Mouse (Mus musculus) heart, postnatal 14 days (tissue): ENCODE measurements around the gene Cldn19. TPM values are rescaled to one million over a fixed set of nuclear protein-coding genes. Genes with fewer than 3 reads are reported as not detected.

Source experiments
- DNase-seq, 2 experiments: peaks; one replicate each; pipeline ENCODE4 v3.0.0; 2021 to 2022
- intact Hi-C: fragments of 180-260 bp; cut with DNase I; formaldehyde crosslinking; loops from one replicate; pipeline ENCODE4 v1.15.1; 2025
- long read RNA-seq, 2 experiments: library from polyadenylated mRNA; stranded (forward); transcript quantifications; one replicate each; pipeline ENCODE4 v2.0.0; 2021
- total RNA-seq, 2 experiments: library from RNA; stranded (reverse); gene quantifications; 2 replicates each; pipeline ENCODE4 v1.2.3; 2021

The Cldn19 gene
- under 1 TPM in 1 of 2 experiments, not detected in 1; 0.36 TPM for total RNA-seq
- long read RNA-seq, experiment 1, result 0 reads
- long read RNA-seq, experiment 2, result 0 reads

DNA sequence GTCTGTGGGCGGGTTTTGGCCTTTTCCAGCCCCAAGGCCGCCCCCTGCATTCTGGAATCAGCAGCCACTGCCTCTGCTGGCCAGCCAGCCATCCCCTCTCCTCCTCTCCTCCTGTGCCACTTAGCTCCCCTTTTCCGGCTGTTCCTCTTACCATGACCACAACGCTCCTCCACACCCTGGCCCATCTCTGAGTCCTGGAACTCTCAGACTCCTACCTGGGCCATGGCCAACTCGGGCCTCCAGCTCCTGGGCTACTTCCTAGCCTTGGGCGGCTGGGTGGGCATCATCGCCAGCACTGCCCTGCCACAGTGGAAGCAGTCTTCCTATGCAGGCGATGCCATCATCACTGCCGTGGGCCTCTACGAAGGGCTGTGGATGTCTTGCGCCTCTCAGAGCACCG, at the start of gene Cldn19:
Gene Cldn19 (plus strand): TSS at position 64 of the 400 bp plus-strand sequence.
- no peak for DNase-seq
- intact Hi-C loops, result loop anchor here (5.0 kb wide), 1 partner anchor 412 kb away; no protein-coding TSS in a partner anchor

DNA sequence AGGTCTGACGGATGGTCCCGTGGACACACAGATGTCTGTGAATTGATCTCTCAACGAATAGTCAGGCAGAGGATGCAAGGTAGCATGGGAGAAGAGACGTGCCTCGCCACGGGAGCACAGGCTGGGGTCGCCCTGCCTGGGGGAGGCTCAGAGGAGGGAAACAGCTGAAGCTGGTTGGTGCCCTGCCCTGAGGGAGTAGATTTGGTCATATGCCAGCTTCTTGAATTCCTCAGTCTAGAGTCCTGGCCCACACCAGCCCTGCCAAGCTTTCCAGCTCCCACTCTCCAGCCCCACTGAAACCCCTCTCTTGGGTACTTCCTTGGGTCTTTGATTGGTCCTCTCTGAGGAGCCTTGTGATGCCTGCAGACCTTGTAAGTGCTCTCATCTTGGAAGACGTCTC, 38.5 kb upstream of the Cldn19 start:
- no peak for DNase-seq
- intact Hi-C loops, result no loop called here

DNA sequence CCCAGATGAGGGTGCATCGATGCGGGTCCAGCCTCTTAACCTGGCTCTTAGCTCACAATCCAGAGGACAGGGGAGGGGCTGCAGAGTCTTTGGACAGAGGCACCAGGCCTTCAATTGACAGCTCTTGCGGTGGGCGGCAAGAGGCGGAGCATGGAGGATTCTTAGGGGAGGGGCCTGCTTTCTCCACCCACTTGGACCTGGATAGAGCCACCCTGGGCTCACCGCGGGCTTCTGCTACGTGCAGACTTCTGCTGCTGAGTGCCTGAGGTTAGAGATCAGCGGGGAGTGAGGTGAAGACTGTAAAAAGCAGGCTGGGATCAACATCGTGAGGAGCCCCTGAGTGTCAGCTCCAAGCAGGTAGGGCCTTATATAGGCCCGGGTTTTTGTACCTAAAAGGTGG, 37.0 kb upstream of the Cldn19 start, which contains the start of gene Tmem269:
Gene Tmem269 (minus strand): TSS at position 49 of the 400 bp plus-strand sequence.
- no peak for DNase-seq
- intact Hi-C loops, result no loop called here

DNA sequence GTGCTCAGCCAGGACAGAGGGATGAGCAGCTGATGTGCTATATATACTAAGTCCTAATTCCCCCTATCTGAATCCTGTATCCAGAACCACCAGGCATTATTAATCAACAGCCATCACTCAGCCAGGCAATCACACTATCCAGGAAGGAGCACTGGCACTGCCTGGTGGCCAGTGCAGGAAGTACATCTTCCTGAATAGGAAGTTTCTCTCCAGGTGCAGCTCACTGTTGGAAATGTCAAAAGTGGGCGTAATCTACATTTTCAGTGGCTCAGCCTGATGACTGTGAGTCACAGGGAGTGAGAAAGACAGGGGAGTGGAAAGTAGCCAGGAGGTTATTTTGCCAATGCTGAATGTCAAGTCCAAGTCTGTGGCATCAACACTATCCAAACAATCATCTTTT, 31.5 kb upstream of the Cldn19 start:
- DNase-seq, result peak in 1 of 2 experiments; percentile 26
- intact Hi-C loops, result no loop called here

DNA sequence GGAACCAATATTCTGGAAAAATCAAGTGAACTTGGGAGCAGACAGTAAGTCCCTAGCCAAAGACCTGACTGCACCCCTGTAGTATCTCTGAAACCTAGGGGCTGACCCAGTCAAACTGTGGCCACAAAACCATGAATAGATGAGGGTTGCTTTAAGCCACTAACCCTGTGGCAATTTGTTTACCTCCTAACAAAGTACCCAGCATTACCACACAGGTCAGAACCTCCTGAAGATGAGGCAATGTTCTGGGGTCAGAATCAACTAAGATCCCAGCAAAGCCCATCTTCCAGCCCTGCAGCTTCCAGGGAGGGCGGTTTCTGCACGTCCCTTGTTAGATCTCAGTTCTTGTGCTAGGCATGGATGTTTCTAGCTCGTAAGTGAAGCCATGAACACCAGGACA, 30.7 kb upstream of the Cldn19 start:
- no peak for DNase-seq
- intact Hi-C loops, result no loop called here

DNA sequence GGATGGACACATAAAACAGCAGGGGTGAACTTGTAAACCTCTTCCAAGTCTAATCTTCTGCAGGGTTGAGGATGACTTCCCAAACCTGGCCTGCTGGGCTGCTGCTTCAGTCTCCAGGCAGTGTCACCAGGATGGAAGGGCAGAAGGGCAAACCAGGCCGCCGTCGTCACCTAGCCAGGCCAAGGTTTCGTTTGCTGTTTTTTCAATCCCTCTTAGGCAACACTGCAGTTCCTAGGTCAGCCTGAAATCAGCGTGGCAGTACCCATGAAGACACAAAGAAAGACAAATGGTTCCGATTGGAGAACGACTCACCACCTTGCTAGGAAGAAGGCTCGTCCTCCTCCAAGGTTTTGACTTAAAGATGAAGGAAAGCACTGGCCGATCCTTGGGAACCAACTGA, 29.5 kb upstream of the Cldn19 start:
- intact Hi-C loops, result no loop called here
- no peak for DNase-seq

DNA sequence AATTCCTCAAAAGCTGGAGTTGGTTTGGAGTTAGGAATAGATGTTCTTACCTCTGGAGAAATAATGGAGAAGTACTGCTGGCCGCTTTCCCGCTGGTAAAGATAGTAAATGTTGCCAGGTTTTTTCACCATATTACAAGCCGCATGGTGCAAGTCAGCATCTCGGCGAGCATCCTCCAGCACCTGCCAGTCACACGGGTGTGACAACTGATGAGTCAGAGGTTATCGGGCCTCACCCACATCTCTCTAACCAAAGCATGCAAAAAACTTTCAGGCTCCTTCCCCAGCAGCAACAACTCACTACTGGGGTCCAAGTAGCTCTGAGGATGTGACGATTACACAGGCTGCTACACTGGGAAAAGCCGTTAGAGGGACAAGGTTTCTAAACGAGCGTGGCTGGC, 28.5 kb upstream of the Cldn19 start:
- intact Hi-C loops, result no loop called here
- no peak for DNase-seq

DNA sequence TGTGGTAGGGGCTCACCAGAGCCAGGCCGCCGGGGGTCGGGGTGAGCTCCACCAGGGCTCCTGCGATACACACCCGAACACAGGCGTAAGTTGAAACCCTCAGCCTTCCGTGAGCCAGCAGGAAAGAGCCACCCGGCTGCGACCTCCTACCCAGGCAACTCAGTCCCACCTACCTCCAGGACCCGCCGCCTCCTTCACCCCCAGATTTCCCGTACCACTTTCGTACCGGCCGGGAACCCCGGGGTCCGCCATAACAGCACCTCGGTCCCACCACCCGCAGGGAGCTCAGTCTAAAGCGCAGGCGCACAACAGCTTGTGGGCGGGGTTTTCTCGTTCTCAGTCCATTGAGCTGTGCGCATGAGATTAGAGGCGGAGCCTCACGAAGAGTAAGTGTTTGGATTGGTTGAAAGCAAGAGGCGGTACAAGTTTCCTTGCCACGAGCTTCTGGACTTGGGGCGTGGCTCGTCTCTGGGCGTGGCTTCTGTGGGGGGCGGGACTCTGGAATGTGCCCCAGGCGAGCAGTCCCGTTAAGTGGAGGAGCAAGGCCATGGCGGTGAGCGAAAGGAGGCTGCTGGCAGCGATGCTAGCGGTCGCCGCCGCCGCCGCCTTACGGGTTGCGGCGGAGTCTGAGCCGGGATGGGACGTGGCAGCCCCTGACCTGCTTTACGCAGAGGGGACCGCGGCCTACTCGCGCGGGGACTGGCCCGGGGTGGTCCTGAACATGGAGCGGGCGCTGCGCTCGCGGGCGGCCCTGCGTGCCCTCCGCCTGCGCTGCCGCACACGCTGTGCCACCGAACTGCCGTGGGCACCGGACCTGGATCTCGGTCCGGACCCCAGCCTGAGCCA, 22.6 kb upstream of the Cldn19 start, which contains the start of the genes AU022252 and P3h1:
Gene AU022252 (minus strand): TSS at position 303 of the 846 bp plus-strand sequence.
Gene P3h1 (plus strand): TSS at position 506 of the 846 bp plus-strand sequence.
- peak; percentile 98 to 99 for DNase-seq
- intact Hi-C loops, result no loop called here

DNA sequence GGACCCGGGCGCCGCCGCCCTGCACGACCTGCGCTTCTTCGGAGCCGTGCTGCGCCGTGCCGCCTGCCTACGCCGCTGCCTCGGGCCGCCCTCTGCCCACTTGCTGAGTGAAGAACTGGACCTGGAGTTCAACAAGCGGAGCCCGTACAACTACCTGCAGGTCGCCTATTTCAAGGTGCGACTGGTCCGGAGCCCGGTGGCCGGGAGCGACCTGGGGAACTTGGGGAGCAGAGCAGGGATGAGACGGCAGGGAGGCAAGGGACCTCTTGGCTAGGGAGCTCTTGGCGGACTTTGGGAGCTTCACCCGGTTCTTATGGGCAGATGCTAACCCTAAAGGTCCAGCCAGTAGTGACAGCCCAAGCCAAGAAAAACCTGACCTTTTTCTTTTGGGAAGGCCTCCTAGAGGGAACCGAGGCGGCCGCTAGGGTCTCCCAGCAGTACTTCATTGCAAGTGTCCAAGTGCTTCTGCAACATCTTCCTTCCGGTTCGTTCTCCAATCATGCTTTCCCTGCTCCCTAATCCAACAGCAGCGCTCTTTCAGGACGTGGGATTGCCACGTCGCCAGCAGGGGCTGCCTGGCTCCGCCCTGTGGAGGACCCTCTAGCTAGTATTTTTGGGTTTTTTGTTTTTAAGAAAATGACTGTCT, 21.8 kb upstream of the Cldn19 start:
- intact Hi-C loops, result no loop called here
- DNase-seq, result peak; percentile 31 to 52

DNA sequence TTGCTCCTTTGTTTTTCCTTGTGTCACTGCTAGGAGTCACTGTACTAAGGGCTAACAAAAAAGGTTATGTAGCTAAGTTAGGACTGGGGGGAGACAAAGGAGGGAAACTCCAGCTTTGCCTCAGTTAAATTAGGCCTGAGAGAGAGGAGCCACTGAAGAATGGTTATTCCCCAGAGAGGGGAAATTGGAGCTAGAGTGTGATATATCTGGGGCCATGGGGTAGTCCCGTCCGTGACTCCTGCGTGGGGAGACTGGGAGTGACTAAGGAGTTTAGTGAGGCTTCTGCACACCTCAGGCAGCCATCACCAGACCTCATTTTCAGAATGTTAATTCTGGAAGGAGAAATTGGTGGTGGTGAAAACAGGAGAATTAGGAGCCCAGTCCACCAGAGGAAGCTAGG, 20.9 kb upstream of the Cldn19 start:
- no peak for DNase-seq
- intact Hi-C loops, result no loop called here

DNA sequence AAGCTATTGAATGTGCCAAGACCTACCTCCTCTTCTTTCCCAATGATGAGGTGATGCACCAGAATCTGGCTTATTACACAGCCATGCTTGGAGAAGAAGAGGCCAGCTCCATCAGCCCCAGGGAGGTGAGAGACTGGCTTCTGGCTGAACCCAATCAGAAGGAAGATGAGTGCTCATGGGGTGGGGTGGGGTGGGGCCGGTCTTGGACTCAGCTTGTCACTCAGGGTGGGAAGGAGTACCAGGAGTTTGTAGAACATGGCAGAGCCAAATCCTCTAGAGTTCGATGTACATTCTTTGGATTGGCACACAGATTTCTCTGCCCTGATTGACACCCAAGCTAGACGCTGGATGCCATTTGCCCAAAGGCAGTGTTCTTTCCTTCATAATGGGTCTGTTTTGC, 16.6 kb upstream of the Cldn19 start:
- intact Hi-C loops, result loop anchor here (2.0 kb wide), 1 partner anchor 100 kb away; no protein-coding TSS in a partner anchor

DNA sequence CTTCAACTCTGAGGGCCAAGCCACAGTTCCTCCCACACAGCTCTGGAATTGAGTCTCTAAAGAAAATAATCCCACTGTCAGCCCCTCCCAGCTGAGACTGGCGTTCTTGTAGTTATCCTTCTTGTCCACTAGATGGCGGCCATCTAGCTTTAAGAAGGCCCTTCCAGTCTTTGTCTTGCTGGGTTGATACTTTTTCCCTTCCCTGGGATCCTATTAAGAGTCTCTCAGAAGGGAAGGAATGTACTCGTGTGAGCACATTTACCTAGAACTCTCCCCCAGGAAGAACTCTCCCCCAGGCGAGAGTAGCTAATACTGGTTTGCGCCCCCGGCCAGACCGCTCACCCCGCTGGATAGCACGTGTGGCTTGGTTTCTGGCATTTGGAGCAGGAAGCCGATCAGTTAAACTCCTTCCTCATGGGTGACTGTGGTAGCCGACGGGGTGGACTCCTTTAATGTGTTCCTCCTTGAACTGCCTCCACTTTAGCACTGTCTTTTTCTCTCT, 16.0 kb upstream of the Cldn19 start:
- peak in 1 of 2 experiments; percentile 50 for DNase-seq
- intact Hi-C loops, result loop anchor here (2.0 kb wide), 1 partner anchor 100 kb away; no protein-coding TSS in a partner anchor

More for the DNA sequence above, 16.6 kb upstream of the Cldn19 start:
- DNase-seq, result no peak

DNA sequence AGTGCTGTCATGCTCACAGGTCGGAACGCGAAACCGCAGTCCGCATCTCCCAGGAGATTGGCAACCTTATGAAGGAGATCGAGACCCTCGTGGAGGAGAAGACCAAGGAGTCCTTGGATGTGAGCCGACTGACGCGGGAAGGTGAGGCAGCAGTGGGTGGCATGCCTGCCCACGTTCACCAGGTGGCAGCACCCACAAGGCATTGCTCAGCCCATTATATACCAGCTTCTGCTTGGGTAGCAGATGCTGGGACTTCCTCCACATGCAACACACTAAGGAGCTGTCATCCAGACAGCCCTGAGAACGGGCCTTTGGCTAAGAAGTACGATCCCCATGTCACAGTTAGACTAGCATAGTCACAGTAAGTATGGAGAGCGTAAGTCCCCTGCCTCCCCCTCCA, 13.6 kb upstream of the Cldn19 start:
- peak in 1 of 2 experiments; percentile 56 for DNase-seq
- intact Hi-C loops, result loop anchor here (5.0 kb wide), 1 partner anchor 291 kb away; no protein-coding TSS in a partner anchor

DNA sequence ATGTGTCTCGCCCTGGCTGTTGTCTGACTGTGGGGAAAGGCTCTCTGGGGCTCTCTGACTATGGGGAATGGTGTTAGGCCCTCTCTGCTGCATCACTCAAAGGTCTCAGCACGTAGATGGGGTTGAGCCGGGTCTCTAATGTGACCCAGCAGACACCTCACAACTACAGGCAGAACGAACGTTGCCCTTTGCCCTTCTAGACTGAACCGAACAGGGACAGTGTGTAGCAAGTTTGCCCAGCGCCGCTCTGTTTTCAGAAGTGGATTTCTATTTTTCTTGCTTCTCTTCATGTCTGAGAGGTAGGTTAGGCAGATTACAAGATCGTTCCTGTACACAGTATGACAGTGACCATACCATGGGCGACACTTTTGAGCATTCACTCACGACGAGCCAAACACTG, 12.6 kb upstream of the Cldn19 start:
- no peak for DNase-seq
- intact Hi-C loops, result loop anchor here (5.0 kb wide), 1 partner anchor 290 kb away; no protein-coding TSS in a partner anchor

DNA sequence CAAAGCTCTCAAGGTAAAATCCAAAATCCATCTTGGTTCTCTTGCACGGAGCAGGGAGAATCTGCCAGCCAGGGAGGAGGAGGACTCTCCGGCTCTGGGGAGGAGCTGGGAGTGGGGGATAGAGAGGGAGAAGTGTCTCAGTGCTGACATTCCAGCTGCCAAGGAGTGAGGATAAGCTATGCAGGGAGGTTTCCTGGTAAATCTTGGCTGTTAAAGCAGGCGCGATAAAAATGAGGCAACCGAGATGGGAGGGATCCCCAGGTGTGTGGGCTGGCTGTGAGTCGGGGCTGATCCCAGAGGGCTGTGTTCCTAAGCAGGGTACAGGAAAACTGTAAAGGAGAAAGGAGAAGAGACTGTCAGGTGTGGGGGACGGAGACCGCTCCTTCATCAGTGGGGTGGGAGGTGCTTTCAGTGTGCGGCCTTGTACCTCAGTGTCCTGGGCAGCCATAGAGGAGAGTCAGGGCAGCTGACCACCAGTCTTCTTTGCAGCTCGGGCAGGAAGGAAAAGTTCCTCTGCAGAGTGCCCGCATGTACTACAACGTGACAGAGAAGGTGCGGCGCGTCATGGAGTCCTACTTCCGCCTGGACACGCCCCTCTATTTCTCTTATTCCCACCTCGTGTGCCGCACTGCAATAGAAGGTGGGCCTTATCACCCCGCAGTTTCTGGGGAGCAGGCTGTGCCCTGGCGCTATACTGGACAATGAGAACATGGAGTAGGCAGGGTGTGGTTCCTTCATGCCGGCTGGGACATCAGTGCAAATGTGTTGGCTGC, 10.6 kb upstream of the Cldn19 start:
- intact Hi-C loops, result loop anchor here (5.0 kb wide), 4 partner anchors 78 to 378 kb away; partner anchors contain the start of genes Ppcs, Ppih and Zmynd12
- DNase-seq, result no peak

DNA sequence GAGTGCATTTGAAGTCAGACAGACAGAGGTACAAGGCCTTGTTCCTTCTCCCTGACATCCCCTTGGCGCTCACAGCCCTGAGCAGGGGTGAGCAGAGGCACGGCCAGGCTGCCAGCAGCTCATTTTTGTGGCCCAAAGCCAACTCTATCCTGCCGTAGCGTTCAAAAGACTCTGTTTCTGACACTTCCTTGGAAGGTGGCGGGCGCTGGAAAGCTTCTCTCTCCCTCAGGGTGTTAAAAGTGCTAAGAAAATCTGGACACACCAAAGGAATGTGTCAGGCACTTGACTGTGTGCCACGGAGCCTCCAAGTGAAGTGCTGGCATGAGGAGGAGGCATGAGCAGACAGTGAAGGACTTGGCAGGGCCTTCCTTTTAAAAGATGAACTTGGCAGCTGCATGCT, 9.7 kb upstream of the Cldn19 start:
- intact Hi-C loops, result loop anchor here (5.0 kb wide), 3 partner anchors 77 to 377 kb away; partner anchors contain the start of genes Ppcs, Ppih and Zmynd12
- peak; percentile 30 to 51 for DNase-seq

DNA sequence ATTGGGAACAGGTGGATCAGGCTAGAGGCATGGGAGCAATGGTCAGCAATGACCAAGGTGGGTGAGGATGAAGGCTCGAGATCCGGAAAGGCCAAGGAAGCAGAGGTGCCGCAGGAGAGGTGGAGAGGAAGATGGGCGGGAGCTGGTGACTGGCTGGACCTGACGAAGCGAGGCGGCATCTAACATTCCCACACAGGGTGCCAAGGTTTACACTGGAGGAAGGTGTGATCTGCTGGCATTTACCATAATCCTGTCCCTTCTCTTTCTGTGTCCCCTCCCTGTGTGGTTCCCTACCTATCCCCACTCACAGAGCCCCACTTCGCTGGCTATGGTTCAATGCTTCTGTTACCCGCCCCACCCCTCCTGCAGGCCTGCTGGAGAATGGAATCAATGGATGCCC, 9.3 kb upstream of the Cldn19 start:
- DNase-seq, result no peak
- intact Hi-C loops, result loop anchor here (2.0 to 5.0 kb wide), 4 partner anchors 49 to 376 kb away; partner anchors contain the start of genes Ppcs, Ppih, Ybx1 and Zmynd12

DNA sequence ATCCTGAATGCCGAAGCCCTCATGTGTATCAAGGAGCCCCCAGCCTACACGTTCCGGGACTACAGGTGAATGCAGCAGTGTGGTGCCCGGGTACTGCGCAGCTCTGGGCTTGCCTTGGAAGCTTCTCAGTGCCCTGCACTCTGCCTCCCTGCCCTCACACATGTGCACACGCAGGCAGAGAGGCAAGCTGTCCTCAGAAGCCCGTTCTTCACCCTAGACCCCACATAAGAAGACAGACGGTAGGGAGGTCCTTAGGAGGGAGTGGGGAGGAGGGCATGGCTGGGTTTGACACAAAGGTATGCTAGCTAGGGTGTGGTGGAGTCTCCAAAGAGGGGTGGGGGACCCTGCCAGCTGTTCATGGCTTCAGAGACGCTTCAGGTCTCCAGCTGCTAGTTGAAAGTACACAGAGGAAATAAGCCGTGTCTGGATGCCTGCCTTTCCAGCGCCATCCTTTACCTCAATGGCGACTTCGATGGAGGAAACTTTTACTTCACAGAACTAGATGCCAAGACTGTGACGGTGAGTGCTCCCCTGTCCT, 8.5 kb upstream of the Cldn19 start:
- intact Hi-C loops, result loop anchor here (1.0 to 5.0 kb wide), 5 partner anchors 48 to 376 kb away; partner anchors contain the start of genes Ppcs, Ppih, Ybx1 and Zmynd12
- DNase-seq, result no peak
